Mouse (Mus musculus) CH12.LX (cell line): ENCODE results near the gene Ppp4r4. TPM values are rescaled to one million over a fixed set of nuclear protein-coding genes. Genes with fewer than 3 reads are reported as not detected.

ENCODE experiments used
- DNase-seq: peaks from one replicate; pipeline ENCODE4 v3.0.0-alpha.2; 2013; ENCODE audit errors: extremely low read depth
- H3K27ac ChIP-seq: 2 replicates; pipeline ENCODE4 v1.5.1; 2012; ENCODE audit warnings: low read depth, mild to moderate bottlenecking, control low read depth, moderate library complexity; ENCODE audit not compliant: insufficient read depth
- H3K27me3 ChIP-seq: replicated peaks from 2 replicates; pipeline ENCODE3; 2012; ENCODE audit warnings: inconsistent platforms
- H3K36me3 ChIP-seq, 2 experiments: replicated peaks in 1 of 2; 2 replicates each; pipeline versions ENCODE3 to v1.6.1; 2012; ENCODE audit warnings: inconsistent platforms in 1 of 2, low read length in 1 of 2, mild to moderate bottlenecking in 1 of 2, mixed read lengths in 1 of 2, moderate library complexity in 1 of 2; ENCODE audit not compliant: control insufficient read depth in 1 of 2, insufficient read depth in 1 of 2
- H3K4me1 ChIP-seq, 2 experiments: 2 replicates each; pipeline ENCODE4 v1.6.1; 2012; ENCODE audit warnings: inconsistent platforms in 1 of 2, moderate library complexity in 1 of 2; ENCODE audit not compliant: insufficient read depth in 2 of 2, control insufficient read depth in 1 of 2
- H3K4me2 ChIP-seq: 2 replicates; pipeline ENCODE4 v1.6.1; 2012; ENCODE audit warnings: low read depth, mild to moderate bottlenecking, control low read depth; ENCODE audit not compliant: poor library complexity, insufficient read depth, severe bottlenecking
- H3K4me3 ChIP-seq, 3 experiments: fragments of 150-350 bp in 1 of 3; sonication (generic) in 1 of 3; replicated peaks in 1 of 3; 2 replicates each; pipeline versions ENCODE3 to v1.5.1; 2011 to 2012; ENCODE audit warnings: low read depth in 2 of 3, low read length in 2 of 3, mild to moderate bottlenecking in 2 of 3, moderate library complexity in 2 of 3, control low read depth in 1 of 3, improper control_type of control experiment in 1 of 3, inconsistent platforms in 1 of 3, mixed read lengths in 1 of 3; ENCODE audit not compliant: poor library complexity in 1 of 3
- H3K79me2 ChIP-seq: replicated peaks from 2 replicates; pipeline ENCODE4 v1.6.1; 2012; ENCODE audit warnings: mild to moderate bottlenecking, moderate library complexity; ENCODE audit not compliant: control insufficient read depth, poor library complexity, insufficient read depth, severe bottlenecking; ENCODE audit errors: extremely low read depth
- H3K9ac ChIP-seq: 2 replicates; pipeline ENCODE4 v1.6.1; 2012; ENCODE audit warnings: low read depth, mild to moderate bottlenecking, control low read depth, moderate library complexity; ENCODE audit not compliant: insufficient read depth
- H3K9me3 ChIP-seq: replicated peaks from 2 replicates; pipeline ENCODE3; 2012; ENCODE audit warnings: low read length, inconsistent platforms, mixed read lengths
- BHLHE40 ChIP-seq: IDR thresholded peaks from 2 replicates; pipeline ENCODE4 v1.6.1; 2011; ENCODE audit warnings: mild to moderate bottlenecking, low read depth, low read length, improper control_type of control experiment
- CHD1 ChIP-seq: IDR thresholded peaks from 2 replicates; pipeline ENCODE4 v1.6.1; 2012; ENCODE audit warnings: low read depth, low read length, improper control_type of control experiment, inconsistent platforms
- CHD2 ChIP-seq: IDR thresholded peaks from 2 replicates; pipeline ENCODE4 v1.6.1; 2011; ENCODE audit warnings: low read length, improper control_type of control experiment
- CTCF ChIP-seq, 2 experiments: IDR thresholded peaks in 1 of 2; conservative IDR thresholded peaks in 1 of 2; 2 replicates each; pipeline ENCODE4 v1.5.1; 2011 to 2012; ENCODE audit warnings: low read depth in 2 of 2, low read length in 2 of 2, improper control_type of control experiment in 1 of 2, inconsistent platforms in 1 of 2, mild to moderate bottlenecking in 1 of 2, moderate library complexity in 1 of 2
- E2F4 ChIP-seq: IDR thresholded peaks from 2 replicates; pipeline ENCODE4 v1.6.1; 2011; ENCODE audit warnings: low read depth, low read length, improper control_type of control experiment; ENCODE audit not compliant: insufficient replicate concordance
- HCFC1 ChIP-seq: IDR thresholded peaks from 2 replicates; pipeline ENCODE4 v1.6.1; 2012; ENCODE audit warnings: low read depth, mild to moderate bottlenecking, inconsistent platforms, low read length, improper control_type of control experiment
- IRF4 ChIP-seq: IDR thresholded peaks from 2 replicates; pipeline ENCODE4 v1.6.1; 2014; ENCODE audit warnings: low read depth, mild to moderate bottlenecking, inconsistent platforms, low read length, improper control_type of control experiment
- JUN ChIP-seq: IDR thresholded peaks from 2 replicates; pipeline ENCODE4 v1.6.1; 2011; ENCODE audit warnings: low read depth, mild to moderate bottlenecking, low read length, improper control_type of control experiment, moderate library complexity; ENCODE audit not compliant: insufficient read depth
- JUND ChIP-seq: conservative IDR thresholded peaks from 2 replicates; pipeline ENCODE4 v1.6.1; 2011; ENCODE audit warnings: low read depth, low read length, improper control_type of control experiment
- KAT2A ChIP-seq: IDR thresholded peaks from 2 replicates; pipeline ENCODE4 v1.6.1; 2012; ENCODE audit warnings: low read length, improper control_type of control experiment, inconsistent platforms; ENCODE audit not compliant: insufficient replicate concordance
- MAFK ChIP-seq: IDR thresholded peaks from 2 replicates; pipeline ENCODE4 v1.6.1; 2011; ENCODE audit warnings: low read length, improper control_type of control experiment; ENCODE audit not compliant: insufficient replicate concordance
- MEF2A ChIP-seq: IDR thresholded peaks from 2 replicates; pipeline ENCODE4 v1.6.1; 2014; ENCODE audit warnings: low read depth, mild to moderate bottlenecking, inconsistent platforms, low read length, improper control_type of control experiment, borderline replicate concordance
- MXI1 ChIP-seq: IDR thresholded peaks from 2 replicates; pipeline ENCODE4 v1.6.1; 2011; ENCODE audit warnings: mild to moderate bottlenecking, low read depth, low read length, improper control_type of control experiment
- MYC ChIP-seq: IDR thresholded peaks from 2 replicates; pipeline ENCODE4 v1.6.1; 2011; ENCODE audit warnings: low read depth, mild to moderate bottlenecking, improper control_type of control experiment, low read length
- NELFE ChIP-seq: IDR thresholded peaks from 2 replicates; pipeline ENCODE4 v1.6.1; 2011; ENCODE audit warnings: low read depth, low read length, improper control_type of control experiment
- POLR2A ChIP-seq: IDR thresholded peaks from 2 replicates; pipeline ENCODE4 v1.6.1; 2011; ENCODE audit warnings: low read depth, mild to moderate bottlenecking, improper control_type of control experiment, low read length
- RCOR1 ChIP-seq: conservative IDR thresholded peaks from 2 replicates; pipeline ENCODE4 v1.6.1; 2012; ENCODE audit warnings: low read depth, mild to moderate bottlenecking, inconsistent platforms, low read length, improper control_type of control experiment
- TBP ChIP-seq: conservative IDR thresholded peaks from 2 replicates; pipeline ENCODE4 v1.6.1; 2011; ENCODE audit warnings: low read depth, low read length, improper control_type of control experiment
- TCF12 ChIP-seq: IDR thresholded peaks from 2 replicates; pipeline ENCODE4 v1.6.1; 2014; ENCODE audit warnings: low read depth, mild to moderate bottlenecking, inconsistent platforms, low read length, improper control_type of control experiment
- USF2 ChIP-seq: conservative IDR thresholded peaks from 2 replicates; pipeline ENCODE4 v1.6.1; 2011; ENCODE audit warnings: low read depth, low read length, improper control_type of control experiment
- ZKSCAN1 ChIP-seq: IDR thresholded peaks from 2 replicates; pipeline ENCODE4 v1.6.1; 2012; ENCODE audit warnings: low read depth, inconsistent platforms, low read length, improper control_type of control experiment, borderline replicate concordance
- ZMIZ1 ChIP-seq: IDR thresholded peaks from 2 replicates; pipeline ENCODE4 v1.6.1; 2012; ENCODE audit warnings: low read depth, mild to moderate bottlenecking, inconsistent platforms, low read length, improper control_type of control experiment
- ZNF384 ChIP-seq: IDR thresholded peaks from 2 replicates; pipeline ENCODE4 v1.6.1; 2012; ENCODE audit warnings: low read depth, low read length, improper control_type of control experiment, inconsistent platforms
- dilution Hi-C: fragments of 300-500 bp; cut with MboI; formaldehyde crosslinking; loops from 2 replicates; pipeline ENCODE4 v1.14.3; 2020; ENCODE audit warnings: low sequenced_read_pairs; ENCODE audit not compliant: extremely low pct_unique_long_range_greater_than_20kb, extremely low pct_ligation_motif_present
- in situ Hi-C: fragments of 300-500 bp; cut with MboI; formaldehyde crosslinking; loops from 3 replicates; pipeline ENCODE4 v1.14.3; 2019; ENCODE audit warnings: low sequenced_read_pairs, low pct_ligation_motif_present, low pct_unique_long_range_greater_than_20kb, mixed read lengths
- polyA plus RNA-seq: library from polyadenylated mRNA; unstranded; fragments of >175 nt; gene quantifications from 2 replicates; pipeline ENCODE4 v1.2.1, GENCODE M21; 2012; ENCODE audit warnings: low read depth; ENCODE audit not compliant: insufficient read length
- total RNA-seq, 2 experiments: library from RNA; depleted of rRNA; stranded (reverse); fragments of 300-350 nt in 1 of 2; fragments of >200 nt in 1 of 2; gene quantifications; 2 replicates each; pipeline ENCODE4 v1.2.3; 2012 to 2014

Ppp4r4 gene
- total and polyA plus RNA-seq, 3 experiments, result 0.38 to 1.7 (median 0.68) TPM

DNA sequence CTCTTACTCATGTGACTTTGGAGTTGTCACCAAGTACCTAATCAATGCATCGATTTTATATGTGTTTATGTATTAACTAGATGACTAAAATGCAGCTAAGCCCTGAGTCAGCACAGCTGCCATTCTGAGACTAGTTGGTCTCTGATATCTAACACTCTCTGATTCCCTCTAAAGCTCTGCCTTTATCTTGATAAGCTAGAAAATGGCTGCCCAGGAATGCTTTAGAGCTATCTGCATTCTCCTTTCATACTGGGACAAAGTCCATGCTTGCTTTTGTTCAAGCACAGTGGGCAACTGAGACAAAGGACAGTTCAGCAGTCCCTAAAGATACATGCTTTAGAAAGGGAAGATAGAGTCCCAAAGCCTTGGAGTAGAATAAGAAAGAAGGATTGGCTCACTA, 83.1 kb downstream of the Ppp4r4 start:
- H3K79me2 ChIP-seq, result no peaks in the 10 kb centered on the region
- in situ Hi-C loops, result no loop called here
- no peaks in the 10 kb centered on the region for H3K27me3 ChIP-seq
- H3K9me3 ChIP-seq, result no peaks in the 10 kb centered on the region
- H3K27ac ChIP-seq, result no peak overlapping the region
- H3K9ac ChIP-seq, result no peak overlapping the region
- no peak for TF ChIP-seq MXI1
- no peak for TF ChIP-seq CHD2
- TF ChIP-seq USF2, result no peak
- no peak for TF ChIP-seq CHD1
- TF ChIP-seq KAT2A, result no peak
- TF ChIP-seq JUN, result no peak
- TF ChIP-seq ZKSCAN1, result no peak
- no peak for TF ChIP-seq E2F4
- TF ChIP-seq ZMIZ1, result no peak
- no peak for TF ChIP-seq TCF12
- no peak for TF ChIP-seq RCOR1
- TF ChIP-seq JUND, result no peak
- no peak for TF ChIP-seq IRF4
- TF ChIP-seq HCFC1, result no peak
- H3K36me3 ChIP-seq, result no peaks in the 10 kb centered on the region
- no peaks in the 10 kb centered on the region for H3K4me1 ChIP-seq
- H3K4me3 ChIP-seq, result no peak overlapping the region
- no peak overlapping the region for H3K4me2 ChIP-seq
- dilution Hi-C loops, result no loop called here
- DNase-seq, result no peak

DNA sequence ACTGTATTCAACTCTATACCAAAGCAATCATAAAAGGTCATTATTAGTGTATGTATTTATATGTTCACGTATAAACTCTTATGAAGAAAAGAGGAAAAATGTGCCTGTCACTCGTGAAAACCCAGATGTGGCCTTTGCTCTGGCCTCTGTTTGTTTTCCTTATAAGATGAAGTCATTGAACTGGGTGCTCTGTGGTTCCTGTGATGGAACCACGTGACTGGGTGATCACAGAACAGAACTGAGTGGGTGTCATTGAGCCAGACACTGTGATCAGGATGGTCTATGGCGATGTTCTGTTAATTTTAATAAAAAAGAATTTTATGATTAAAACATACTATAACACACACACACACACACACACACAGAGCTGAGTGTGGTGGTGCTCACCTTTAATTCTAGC, 83.7 kb downstream of the Ppp4r4 start:
- Histone ChIP-seq H3K9me3 (no peaks in the 10 kb centered on the region), H3K79me2 (no peaks in the 10 kb centered on the region), H3K4me2 (no peak overlapping the region), H3K27ac (no peak overlapping the region), H3K27me3 (no peaks in the 10 kb centered on the region), H3K9ac (no peak overlapping the region), H3K36me3 (no peaks in the 10 kb centered on the region), H3K4me1 (no peaks in the 10 kb centered on the region), H3K4me3 (no peak overlapping the region)
- DNase-seq, result no peak
- TF ChIP-seq JUN (no peak), MYC (no peak), POLR2A (no peak), CHD1 (no peak), E2F4 (no peak), MAFK (no peak), ZNF384 (no peak), JUND (no peak), CTCF (conservative IDR thresholded peaks at IDR 0.05 in 1 of 2, IDR thresholded peaks at IDR 0.05 in 1 of 2; ENCODE audit: low read depth in 2 of 2, low read length in 2 of 2) (no peak), TCF12 (no peak), IRF4 (no peak), NELFE (no peak), BHLHE40 (no peak), MEF2A (no peak), TBP (no peak), MXI1 (no peak), USF2 (no peak), KAT2A (no peak), ZMIZ1 (no peak)
- dilution Hi-C loops (no loop called here), in situ Hi-C loops (no loop called here)
